In genomic region chr11:22563706-22564105, GRCm38 (mm10) we compare ENCODE assay signal across 17 mouse cellular contexts.
"Had no signal": no experiment of that assay in that cellular context is flagged by ENCODE, and none has a peak within 500 bp of the region (broad histone marks: within the 10 kb centered on the region; RNA-seq: fewer than 3 reads in every experiment).

No protein-coding gene starts in this region.

- H3K36me3 ChIP-seq: midbrain, embryonic 10.5 days; midbrain, embryonic 13.5 days; neural tube, embryonic 13.5 days; neural tube, embryonic 15.5 days had no signal

- H3K27me3 ChIP-seq: midbrain, embryonic 13.5 days; neural tube, embryonic 13.5 days; neural tube, embryonic 15.5 days had no signal

- H3K4me3 ChIP-seq: midbrain, embryonic 10.5 days; midbrain, embryonic 13.5 days; myocyte; neural tube, embryonic 13.5 days; neural tube, embryonic 15.5 days had no signal

- H3K9me3 ChIP-seq: midbrain, embryonic 10.5 days; midbrain, embryonic 13.5 days; neural tube, embryonic 13.5 days; neural tube, embryonic 15.5 days had no signal

- H3K27ac ChIP-seq: midbrain, embryonic 10.5 days; midbrain, embryonic 13.5 days; neural tube, embryonic 13.5 days; neural tube, embryonic 15.5 days had no signal

- DNase-seq: lung, adult 18-20 months; lung, embryonic 14.5 days; lung, postnatal 10 days; lung, postnatal 4 days; retina, postnatal 1 day; right cerebral cortex, adult 18-20 months; right cerebral cortex, postnatal 25 days; right cerebral cortex, postnatal 4 days; spleen, adult 18-20 months; thymus, adult 18-20 months; thymus, postnatal 14 days; thymus, postnatal 36 days had no signal
